Mouse (Mus musculus) C3H10T1/2 (cell line): ENCODE results near the gene Gm3893. TPM values are rescaled to one million over a fixed set of nuclear protein-coding genes. Genes with fewer than 3 reads are reported as not detected.

Source experiments
- polyA plus RNA-seq, 2 experiments: library from polyadenylated mRNA; unstranded; fragments of >200 nt; fragmentation: generic; extraction: Trizol; gene quantifications; one replicate each; pipeline ENCODE4 v1.2.1; 2012; ENCODE audit warnings: missing spikeins in 2 of 2

Gene Gm3893
- not detected for polyA plus RNA-seq

GRCm38 (mm10) chr4:42090907-42091306, at the start of gene Gm3893:
TSS of gene Gm3893 (plus strand) at chr4:42091207.

GRCm38 (mm10) chr4:42114517-42114916, 23.5 kb downstream of the Gm3893 start, which contains the start of gene Gm13304:
TSS of gene Gm13304 (plus strand) at chr4:42114817.

Other genes starting within 250 kb of the Gm3893 start
- not detected for gene Gm21541, start 187.6 kb upstream of the Gm3893 start, polyA plus RNA-seq
- not detected for gene Gm20878, start 149.6 kb upstream of the Gm3893 start, polyA plus RNA-seq
- gene Fam205a4, start 125.1 kb upstream of the Gm3893 start, polyA plus RNA-seq: not detected
- gene Gm21093, start 56.5 kb upstream of the Gm3893 start, polyA plus RNA-seq: not detected
- not detected for gene Gm13304, start 23.6 kb downstream of the Gm3893 start, polyA plus RNA-seq
- gene Gm13306, start 62.2 kb downstream of the Gm3893 start, polyA plus RNA-seq: not detected
- gene Gm13305, start 77.4 kb downstream of the Gm3893 start, polyA plus RNA-seq: under 1 TPM in 1 of 2 experiments, not detected in 1; 0.06 TPM
- gene Gm10600, start 149.4 kb downstream of the Gm3893 start, polyA plus RNA-seq: not detected
- not detected for gene Ccl21b, start 164.6 kb downstream of the Gm3893 start, polyA plus RNA-seq
- gene Gm21953, start 203.1 kb downstream of the Gm3893 start, polyA plus RNA-seq: not detected
- gene Fam205a3, start 227.1 kb downstream of the Gm3893 start, polyA plus RNA-seq: not detected